Mouse (Mus musculus) ES-E14 (cell line): Measurements from ENCODE around the gene Castor2. TPM values are rescaled to one million over a fixed set of nuclear protein-coding genes. Genes with fewer than 3 reads are reported as not detected.

Source experiments
- DNase-seq: peaks from one replicate; pipeline ENCODE4 v3.0.0-alpha.2; 2013; ENCODE audit warnings: low read depth, low spot score
- H3K27ac ChIP-seq: 2 replicates; pipeline ENCODE4 v1.5.1; 2012; ENCODE audit warnings: low read depth, mild to moderate bottlenecking, low read length, moderate library complexity, mixed read lengths; ENCODE audit not compliant: poor library complexity, insufficient read depth, severe bottlenecking
- H3K36me3 ChIP-seq: 2 replicates; pipeline ENCODE4 v1.6.1; 2012; ENCODE audit warnings: mild to moderate bottlenecking, low read length, moderate library complexity, mixed read lengths; ENCODE audit not compliant: control insufficient read depth, poor library complexity, insufficient read depth, severe bottlenecking
- H3K4me1 ChIP-seq, 2 experiments: fragments of 150-350 bp in 1 of 2; sonication (generic) in 1 of 2; 2 replicates each; pipeline ENCODE4 v1.6.1; 2012; ENCODE audit warnings: low read length in 2 of 2, mild to moderate bottlenecking in 1 of 2, mixed read lengths in 1 of 2; ENCODE audit not compliant: control insufficient read depth in 2 of 2, insufficient read depth in 2 of 2, poor library complexity in 1 of 2
- H3K4me3 ChIP-seq, 2 experiments: fragments of 150-350 bp in 1 of 2; sonication (generic) in 1 of 2; 2 replicates each; pipeline ENCODE4 v1.5.1; 2012; ENCODE audit warnings: low read length in 2 of 2, low read depth in 1 of 2, mild to moderate bottlenecking in 1 of 2, mixed read lengths in 1 of 2; ENCODE audit not compliant: insufficient read depth in 1 of 2, poor library complexity in 1 of 2, severe bottlenecking in 1 of 2
- H3K9ac ChIP-seq: 2 replicates; pipeline ENCODE4 v1.6.1; 2012; ENCODE audit warnings: low read depth, mild to moderate bottlenecking, low read length, mixed read lengths; ENCODE audit not compliant: poor library complexity, insufficient read depth, severe bottlenecking
- H3K9me3 ChIP-seq: fragments of 150-350 bp; sonication (generic); 2 replicates; pipeline ENCODE4 v1.6.1; 2012; ENCODE audit warnings: low read depth, mild to moderate bottlenecking, low read length; ENCODE audit not compliant: control insufficient read depth, insufficient read depth
- CHD2 ChIP-seq: IDR thresholded peaks from 2 replicates; pipeline ENCODE4 v1.6.1; 2014; ENCODE audit warnings: mild to moderate bottlenecking, low read depth, low read length, inconsistent platforms
- HCFC1 ChIP-seq: IDR thresholded peaks from 2 replicates; pipeline ENCODE4 v1.6.1; 2012; ENCODE audit warnings: low read length, inconsistent platforms, borderline replicate concordance; ENCODE audit not compliant: insufficient read depth
- MAFK ChIP-seq: IDR thresholded peaks from 2 replicates; pipeline ENCODE4 v1.6.1; 2014; ENCODE audit warnings: mild to moderate bottlenecking, low read depth, low read length, inconsistent platforms; ENCODE audit not compliant: insufficient read depth
- ZC3H11A ChIP-seq: IDR thresholded peaks from 2 replicates; pipeline ENCODE4 v1.6.1; 2012; ENCODE audit warnings: low read depth, mild to moderate bottlenecking, inconsistent platforms, low read length, borderline replicate concordance
- ZNF384 ChIP-seq: IDR thresholded peaks from 2 replicates; pipeline ENCODE4 v1.6.1; 2012; ENCODE audit warnings: low read depth, low read length, inconsistent platforms
- in situ Hi-C, 2 experiments: fragments of 600-800 bp; cut with MboI; formaldehyde crosslinking; loops; one replicate each; pipeline ENCODE4 v1.15.1; 2025; ENCODE audit warnings: low sequenced_read_pairs in 2 of 2, inconsistent platforms in 1 of 2; ENCODE audit not compliant: unreplicated experiment in 2 of 2
- total RNA-seq: library from RNA; depleted of rRNA; stranded (reverse); fragments of 300-350 nt; gene quantifications from 2 replicates; pipeline ENCODE4 v1.2.3, GENCODE M21; 2012

The Castor2 gene
- total RNA-seq, 1 experiment: 2.2 TPM

- TF ChIP-seq CHD2: no peak
- no peak for TF ChIP-seq MAFK
- TF ChIP-seq ZC3H11A: no peak
- TF ChIP-seq ZNF384: no peak
- TF ChIP-seq HCFC1: no peak
- Histone ChIP-seq H3K9ac (no peak overlapping the region), H3K4me1 (peaks cover 0 to 13% of the 10 kb centered on the region in 2 experiments; a peak in 2 of 4 replicates), H3K36me3 (no peaks in the 10 kb centered on the region), H3K4me3 (no peak overlapping the region), H3K9me3 (no peaks in the 10 kb centered on the region), H3K27ac (no peak overlapping the region)
- DNase-seq: no peak
- in situ Hi-C loops: no loop called here
Measured at GRCm38 (mm10) chr5:134101322-134101721, 1.8 kb downstream of the Castor2 start.

- no peaks in the 10 kb centered on the region for H3K36me3 ChIP-seq
- in situ Hi-C loops: no loop called here
- no peak for DNase-seq
- H3K4me1 ChIP-seq: peaks cover 0 to 13% of the 10 kb centered on the region in 2 experiments; a peak in 2 of 4 replicates
- H3K4me3 ChIP-seq: no peak overlapping the region
- no peak for TF ChIP-seq ZNF384
- TF ChIP-seq ZC3H11A: no peak
- TF ChIP-seq MAFK: no peak
- no peak for TF ChIP-seq CHD2
- TF ChIP-seq HCFC1: no peak
- no peak overlapping the region for H3K9ac ChIP-seq
- H3K9me3 ChIP-seq: no peaks in the 10 kb centered on the region
- no peak overlapping the region for H3K27ac ChIP-seq
Measured at GRCm38 (mm10) chr5:134101883-134102282, 2.4 kb downstream of the Castor2 start.

- H3K4me1 ChIP-seq: peaks cover 0 to 13% of the 10 kb centered on the region in 2 experiments; a peak in 2 of 4 replicates
- in situ Hi-C loops: no loop called here
- H3K9me3 ChIP-seq: no peaks in the 10 kb centered on the region
- no peaks in the 10 kb centered on the region for H3K36me3 ChIP-seq
- DNase-seq: no peak
- H3K9ac ChIP-seq: no peak overlapping the region
- no peak overlapping the region for H3K27ac ChIP-seq
- no peak overlapping the region for H3K4me3 ChIP-seq
- TF ChIP-seq ZNF384: no peak
- TF ChIP-seq ZC3H11A: no peak
- no peak for TF ChIP-seq HCFC1
- no peak for TF ChIP-seq MAFK
- no peak for TF ChIP-seq CHD2
Measured at GRCm38 (mm10) chr5:134102720-134103119, 3.2 kb downstream of the Castor2 start.

GRCm38 (mm10) chr5:134105829-134106228, 6.3 kb downstream of the Castor2 start:
- DNase-seq: no peak
- TF ChIP-seq HCFC1 (no peak), MAFK (no peak), CHD2 (no peak), ZNF384 (no peak)
- H3K9me3 ChIP-seq: no peaks in the 10 kb centered on the region
- no peak overlapping the region for H3K4me3 ChIP-seq
- H3K4me1 ChIP-seq: peaks cover 0 to 8% of the 10 kb centered on the region in 2 experiments; a peak in 2 of 4 replicates
- H3K9ac ChIP-seq: no peak overlapping the region
- no peak overlapping the region for H3K27ac ChIP-seq
- H3K36me3 ChIP-seq: no peaks in the 10 kb centered on the region
- in situ Hi-C loops: no loop called here

GRCm38 (mm10) chr5:134114981-134115380, 15.5 kb downstream of the Castor2 start:
- Histone ChIP-seq H3K27ac (no peak overlapping the region), H3K36me3 (no peaks in the 10 kb centered on the region), H3K9me3 (no peaks in the 10 kb centered on the region), H3K4me3 (no peak overlapping the region), H3K9ac (no peak overlapping the region), H3K4me1 (peaks cover 0 to 8% of the 10 kb centered on the region in 2 experiments; a peak in 2 of 4 replicates)
- in situ Hi-C loops: no loop called here
- DNase-seq: no peak
- TF ChIP-seq HCFC1 (no peak), MAFK (no peak), ZC3H11A (no peak), CHD2 (no peak), ZNF384 (no peak)
